Mouse (Mus musculus) heart, postnatal 0 days (tissue): ENCODE results near the gene Apcs. TPM values are rescaled to one million over a fixed set of nuclear protein-coding genes. Genes with fewer than 3 reads are reported as not detected.

Experiments used
- ATAC-seq: fragments of 200-750 bp; cut with Nextera tagmentation; 2 replicates; pipeline ENCODE4 v1.8.0; 2017; ENCODE audit warnings: low read depth, moderate number of reproducible peaks, moderate library complexity; ENCODE audit not compliant: insufficient read depth
- DNase-seq: peaks from one replicate; pipeline ENCODE4 v3.0.0-alpha.2; 2016; ENCODE audit warnings: low spot score
- H3K27ac ChIP-seq: fragments of 300-500 bp; sonication (generic); 2 replicates; pipeline ENCODE4 v1.5.1; 2014; ENCODE audit warnings: low read depth, mild to moderate bottlenecking
- H3K27me3 ChIP-seq: fragments of 300-500 bp; sonication (generic); 2 replicates; pipeline ENCODE4 v1.6.1; 2014; ENCODE audit warnings: low read length, mixed read lengths; ENCODE audit not compliant: control insufficient read depth, insufficient read depth
- H3K36me3 ChIP-seq: fragments of 300-500 bp; sonication (generic); replicated peaks from 2 replicates; pipeline ENCODE4 v1.6.1; 2014; ENCODE audit warnings: low read length, mixed read lengths; ENCODE audit not compliant: control insufficient read depth, insufficient read depth
- H3K4me1 ChIP-seq: fragments of 300-500 bp; sonication (generic); 2 replicates; pipeline ENCODE4 v1.6.1; 2014; ENCODE audit warnings: antibody characterized with exemption; ENCODE audit not compliant: control insufficient read depth, insufficient read depth
- H3K4me2 ChIP-seq: fragments of 300-500 bp; sonication (generic); 2 replicates; pipeline ENCODE4 v1.6.1; 2014; ENCODE audit warnings: low read depth, mild to moderate bottlenecking, low read length, moderate library complexity
- H3K4me3 ChIP-seq: fragments of 300-500 bp; sonication (generic); 2 replicates; pipeline ENCODE4 v1.5.1; 2014; ENCODE audit warnings: low read depth, low read length
- H3K9ac ChIP-seq: fragments of 300-500 bp; sonication (generic); replicated peaks from 2 replicates; pipeline ENCODE4 v1.6.1; 2014; ENCODE audit warnings: low read depth, low read length, mixed read lengths
- H3K9me3 ChIP-seq: fragments of 300-500 bp; sonication (generic); replicated peaks from 2 replicates; pipeline ENCODE4 v1.6.1; 2016; ENCODE audit warnings: low read length; ENCODE audit not compliant: control insufficient read depth
- CTCF ChIP-seq: IDR thresholded peaks from 2 replicates; pipeline ENCODE4 v1.5.1; 2016; ENCODE audit warnings: antibody characterized with exemption, control low read depth, low read depth
- EP300 ChIP-seq: IDR thresholded peaks from 2 replicates; pipeline ENCODE4 v1.6.1; 2016; ENCODE audit warnings: antibody characterized with exemption, low read depth
- WGBS: fragments of 180-500 bp; shearing (Covaris S2); extraction: QIAGEN DNeasy Blood & Tissue Kit; methylation state at CpG from one replicate; pipeline ENCODE4 v1.1.7; 2014; 5-methylcytosine and 5-hydroxymethylcytosine counted together
- polyA plus RNA-seq: library from polyadenylated mRNA; unstranded; fragments of >200 nt; fragmentation: Nextera tagmentation; extraction: Ambion mirVana; gene quantifications from 2 replicates; pipeline ENCODE4 v1.2.1, GENCODE M21; 2015
- total RNA-seq: library from RNA; depleted of rRNA; stranded (reverse); fragments of >200 nt; gene quantifications from 2 replicates; pipeline ENCODE4 v1.2.3, GENCODE M21; 2014; ENCODE audit warnings: low replicate concordance; rRNA removed

Gene Apcs
- total and polyA plus RNA-seq, 2 experiments from 2014 or later: 0.27 TPM; not detected in 1

GRCm38 (mm10) chr1:172876675-172877074 is 18.2 kb downstream of the Apcs start:
- Histone ChIP-seq H3K4me2 (no peak overlapping the region), H3K9ac (no peak overlapping the region), H3K4me1 (no peaks in the 10 kb centered on the region), H3K36me3 (no peaks in the 10 kb centered on the region), H3K9me3 (no peaks in the 10 kb centered on the region), H3K27ac (no peak overlapping the region), H3K27me3 (no peaks in the 10 kb centered on the region), H3K4me3 (no peak overlapping the region)
- DNase-seq (no peak), ATAC-seq (no peak)
- no peak for TF ChIP-seq EP300
- no peak for TF ChIP-seq CTCF
- 75% methylated on average over 1 of the region's 1 CpGs for WGBS

- ATAC-seq: no peak
These were observed 19.6 kb downstream of the Apcs start for GRCm38 (mm10) chr1:172875265-172875664.

DNA sequence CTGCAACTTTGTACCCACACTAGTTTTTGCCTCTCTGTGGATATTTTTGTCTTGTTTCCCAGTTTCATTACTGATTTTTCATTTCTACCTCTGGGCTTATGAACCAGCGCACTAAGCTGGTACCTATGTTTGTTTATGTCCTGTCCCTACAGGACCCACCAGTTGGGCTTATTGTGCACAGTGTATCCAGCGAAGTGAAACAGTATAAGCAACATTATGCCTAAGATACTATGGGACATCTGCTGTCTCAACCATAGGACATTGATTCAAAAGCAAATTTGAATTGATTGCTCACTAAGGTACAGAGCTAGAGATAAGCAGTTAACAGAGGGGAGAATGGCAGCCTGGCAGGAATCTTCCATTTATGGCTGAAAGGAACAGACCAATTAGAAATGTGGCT is 46.7 kb downstream of the Apcs start:
- H3K9ac ChIP-seq: no peak overlapping the region
- H3K36me3 ChIP-seq: no peaks in the 10 kb centered on the region
- H3K27ac ChIP-seq: no peak overlapping the region
- no peaks in the 10 kb centered on the region for H3K27me3 ChIP-seq
- DNase-seq: no peak
- 76% methylated on average over 2 of the region's 2 CpGs for WGBS
- H3K4me1 ChIP-seq: no peaks in the 10 kb centered on the region
- H3K4me3 ChIP-seq: no peak overlapping the region
- H3K4me2 ChIP-seq: no peak overlapping the region
- no peak for TF ChIP-seq CTCF
- TF ChIP-seq EP300: no peak
- no peak for ATAC-seq
- no peaks in the 10 kb centered on the region for H3K9me3 ChIP-seq

More at GRCm38 (mm10) chr1:172875265-172875664, 19.6 kb downstream of the Apcs start:
- H3K9me3 ChIP-seq: no peaks in the 10 kb centered on the region
- 71% methylated on average over 4 of the region's 4 CpGs for WGBS
- no peak overlapping the region for H3K27ac ChIP-seq
- DNase-seq: no peak
- TF ChIP-seq CTCF (no peak), EP300 (no peak)
- H3K36me3 ChIP-seq: no peaks in the 10 kb centered on the region
- no peak overlapping the region for H3K4me2 ChIP-seq
- no peak overlapping the region for H3K9ac ChIP-seq
- H3K27me3 ChIP-seq: no peaks in the 10 kb centered on the region
- H3K4me3 ChIP-seq: no peak overlapping the region
- no peaks in the 10 kb centered on the region for H3K4me1 ChIP-seq

DNA sequence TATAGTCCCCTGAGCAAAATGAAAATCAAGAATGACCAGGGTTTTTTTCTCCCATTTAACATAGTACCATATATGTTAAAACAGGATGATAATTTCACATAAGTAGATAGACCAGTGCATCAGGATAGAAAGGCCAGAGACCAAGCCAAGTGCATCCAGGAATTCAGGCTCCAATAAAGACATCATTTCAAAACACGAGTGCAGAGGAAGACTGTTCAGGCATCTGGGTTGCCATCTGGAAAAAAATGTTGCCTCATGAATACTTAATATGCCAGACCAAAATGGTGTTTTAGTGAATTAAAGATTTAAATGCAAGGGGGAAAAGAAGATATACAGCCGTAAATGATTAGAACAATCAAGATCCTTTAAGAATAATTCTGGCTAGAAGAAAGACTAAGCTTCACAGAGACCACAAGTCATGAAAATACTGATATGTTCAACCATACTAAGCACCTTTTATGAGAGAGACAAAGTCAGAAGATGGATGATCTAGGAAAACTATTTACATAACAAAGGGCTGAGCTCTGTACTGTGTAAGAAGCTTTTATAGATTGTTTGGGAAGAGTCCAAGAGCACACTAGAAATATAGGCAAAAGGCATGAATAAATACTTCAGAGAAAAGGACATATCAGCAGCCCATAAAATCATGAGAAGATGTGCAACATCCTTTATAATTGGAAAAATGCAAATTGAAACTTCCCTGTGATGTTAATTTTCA is 47.6 kb downstream of the Apcs start:
- H3K9me3 ChIP-seq: no peaks in the 10 kb centered on the region
- no peak overlapping the region for H3K4me2 ChIP-seq
- no peak overlapping the region for H3K27ac ChIP-seq
- no peak overlapping the region for H3K9ac ChIP-seq
- DNase-seq (no peak), ATAC-seq (no peak)
- 61% methylated on average over 2 of the region's 2 CpGs for WGBS
- no peak for TF ChIP-seq EP300
- TF ChIP-seq CTCF: no peak
- H3K4me3 ChIP-seq: no peak overlapping the region
- no peaks in the 10 kb centered on the region for H3K36me3 ChIP-seq
- no peaks in the 10 kb centered on the region for H3K27me3 ChIP-seq
- no peaks in the 10 kb centered on the region for H3K4me1 ChIP-seq

Other genes with a start within 250 kb of the Apcs start
- not detected in 2 replicates for gene Crp, start 197.0 kb downstream of the Apcs start, total RNA-seq
- gene Crp, start 197.0 kb downstream of the Apcs start, polyA plus RNA-seq: not detected in 2 replicates
- not detected in 2 replicates for gene Olfr16, start 55.4 kb upstream of the Apcs start, total RNA-seq
- not detected in 2 replicates for gene Olfr16, start 55.4 kb upstream of the Apcs start, polyA plus RNA-seq
- gene Olfr1408, start 242.3 kb upstream of the Apcs start, total RNA-seq: not detected in 2 replicates
- not detected in 2 replicates for gene Olfr1408, start 242.3 kb upstream of the Apcs start, polyA plus RNA-seq